Mouse (Mus musculus) G1E (cell line): Measurements from ENCODE around the gene Kifc1.

Experiments used
- CTCF ChIP-seq: IDR thresholded peaks from 2 replicates; pipeline ENCODE4 v1.5.1; 2012; ENCODE audit warnings: low read depth, low read length, inconsistent platforms, mixed read lengths
- POLR2AphosphoS5 ChIP-seq: IDR thresholded peaks from 2 replicates; pipeline ENCODE4 v1.6.1; 2012; ENCODE audit warnings: low read depth, low read length, inconsistent platforms; ENCODE audit not compliant: insufficient replicate concordance

GRCm38 (mm10) chr17:33897114-33897794 is 6.8 kb upstream of the Kifc1 start:
- TF ChIP-seq CTCF: no peak; the same call in 1 of the 2 replicates
- no peak for TF ChIP-seq POLR2AphosphoS5
